Mouse (Mus musculus): ENCODE measurements around the gene Kcnj4. TPM values are rescaled to one million over a fixed set of nuclear protein-coding genes. Genes with fewer than 3 reads are reported as not detected.

The Kcnj4 gene
- polyA plus RNA-seq, 1 experiment from 2014 or later, result not detected

DNA sequence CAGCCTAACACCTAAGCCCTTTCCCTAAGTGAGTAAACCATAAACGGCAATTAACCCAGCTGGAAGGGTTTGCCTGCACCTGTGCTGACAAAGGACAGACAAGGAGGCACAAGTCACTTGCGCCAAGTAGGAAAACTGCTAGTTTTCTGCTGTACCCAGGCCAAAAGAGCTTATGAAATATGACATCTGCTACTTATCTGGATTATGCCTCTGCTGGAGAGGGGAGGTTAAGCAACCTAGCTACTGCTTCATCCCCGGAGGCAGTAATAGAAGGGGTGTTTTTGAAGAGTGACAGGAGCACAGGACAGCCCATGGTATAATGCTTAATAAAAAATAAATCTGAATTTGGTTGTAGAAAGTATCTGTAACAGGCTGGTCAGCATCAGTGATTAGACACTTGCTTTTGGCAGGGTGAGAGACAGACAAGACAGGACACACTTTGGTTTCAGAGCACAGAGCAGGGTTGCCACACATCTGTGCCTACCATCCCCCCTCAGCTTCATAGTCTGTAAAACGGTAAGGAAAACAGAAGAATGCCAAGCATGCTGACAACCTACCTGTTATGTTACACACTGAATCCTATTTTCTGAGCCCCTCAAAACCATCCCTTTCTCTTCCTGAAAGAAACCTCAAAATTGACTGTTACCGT, 23.1 kb upstream of the Kcnj4 start:
- H3K27ac ChIP-seq, result no peak overlapping the region
- peaks cover 4% of the 10 kb centered on the region; the same call in 1 of the 2 replicates for H3K4me1 ChIP-seq (replicated peaks)
- H3K9me3 ChIP-seq (replicated peaks), result no peaks in the 10 kb centered on the region
- H3K27me3 ChIP-seq, result no peaks in the 10 kb centered on the region
- H3K4me3 ChIP-seq (replicated peaks), result no peak overlapping the region
- no peak for DNase-seq
- H3K9ac ChIP-seq, result no peak overlapping the region
- no peak overlapping the region for H3K4me2 ChIP-seq
- WGBS (ENCODE audit: insufficient replicate concordance), result 75% methylated on average over 5 of the region's 5 CpGs
- ATAC-seq (ENCODE audit: low read depth), result no peak
- peaks cover 71% of the 10 kb centered on the region for H3K36me3 ChIP-seq

DNA sequence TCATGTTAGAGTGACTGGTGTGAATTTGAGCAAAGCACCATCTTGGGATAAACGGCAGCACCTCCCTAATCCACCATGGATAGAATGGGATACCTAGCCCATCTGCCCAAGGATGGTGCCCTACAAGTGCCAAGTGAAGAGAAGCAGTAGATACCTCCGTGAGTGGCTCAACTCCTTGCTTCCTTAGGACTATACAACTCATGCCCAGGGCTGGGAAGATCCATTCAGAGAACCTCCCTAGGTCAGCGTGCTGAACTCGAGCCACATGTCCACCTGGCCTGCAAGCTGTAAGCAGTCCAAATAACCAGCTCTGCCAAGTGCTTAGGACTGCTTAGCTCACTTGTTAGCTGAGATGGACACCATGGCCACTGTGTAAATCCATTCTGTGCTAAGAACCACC, 22.2 kb upstream of the Kcnj4 start:
- H3K36me3 ChIP-seq, result peaks cover 62% of the 10 kb centered on the region
- ATAC-seq (ENCODE audit: low read depth), result no peak
- DNase-seq, result no peak
- H3K9me3 ChIP-seq (replicated peaks), result no peaks in the 10 kb centered on the region
- H3K4me1 ChIP-seq (replicated peaks), result peaks cover 4% of the 10 kb centered on the region; the same call in 1 of the 2 replicates
- H3K9ac ChIP-seq, result no peak overlapping the region
- 72% methylated on average over 4 of the region's 4 CpGs for WGBS (ENCODE audit: insufficient replicate concordance)
- no peaks in the 10 kb centered on the region for H3K27me3 ChIP-seq
- no peak overlapping the region for H3K4me3 ChIP-seq (replicated peaks)
- H3K4me2 ChIP-seq, result no peak overlapping the region
- no peak overlapping the region for H3K27ac ChIP-seq

DNA sequence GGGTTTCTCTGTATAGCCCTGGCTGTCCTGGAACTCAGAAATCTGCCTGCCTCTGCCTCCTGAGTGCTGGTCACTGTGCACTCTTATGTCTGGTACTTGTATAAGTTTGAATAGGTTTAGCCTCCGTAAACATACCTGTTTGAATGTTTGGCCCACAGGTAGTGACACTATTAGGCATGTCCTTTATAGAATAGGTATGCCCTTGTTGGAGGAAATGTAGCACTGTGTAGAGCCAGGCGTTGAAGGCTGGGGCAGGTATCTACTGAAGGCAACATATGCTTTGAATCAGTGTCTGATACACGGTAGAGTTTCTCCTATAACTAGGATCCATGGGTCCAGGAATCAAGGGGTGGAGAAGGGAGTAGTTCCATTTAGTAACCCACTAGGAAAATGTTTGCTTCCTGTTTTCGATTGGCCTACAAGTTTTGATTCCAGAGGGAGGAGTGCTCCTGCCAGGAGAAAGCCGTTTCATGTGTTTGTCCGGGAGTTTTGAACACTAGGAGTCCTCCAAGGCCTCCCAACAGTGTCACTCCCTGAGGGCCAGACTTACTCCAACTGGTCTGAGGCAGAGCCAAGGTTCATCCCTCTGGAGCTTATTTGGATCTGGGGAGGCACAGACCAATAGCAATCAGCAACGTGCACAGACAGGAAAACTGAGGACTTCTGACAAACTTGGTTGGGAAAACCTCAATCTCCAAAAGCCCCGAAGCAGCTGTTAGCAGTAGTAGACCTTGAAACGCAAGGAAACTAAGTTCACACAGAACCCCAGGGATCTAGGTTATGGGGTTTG, 21.1 kb upstream of the Kcnj4 start:
- Histone ChIP-seq H3K27ac (no peak overlapping the region), H3K9ac (no peak overlapping the region), H3K36me3 (peaks cover 52% of the 10 kb centered on the region), H3K4me3 (replicated peaks) (no peak overlapping the region), H3K4me2 (no peak overlapping the region), H3K27me3 (no peaks in the 10 kb centered on the region), H3K9me3 (replicated peaks) (no peaks in the 10 kb centered on the region), H3K4me1 (replicated peaks) (peaks cover 4% of the 10 kb centered on the region; the same call in 1 of the 2 replicates)
- DNase-seq, result no peak
- whole genome bisulfite sequencing (ENCODE audit: insufficient replicate concordance), result 66% methylated on average over 9 of the region's 9 CpGs
- ATAC-seq (ENCODE audit: low read depth), result no peak

DNA sequence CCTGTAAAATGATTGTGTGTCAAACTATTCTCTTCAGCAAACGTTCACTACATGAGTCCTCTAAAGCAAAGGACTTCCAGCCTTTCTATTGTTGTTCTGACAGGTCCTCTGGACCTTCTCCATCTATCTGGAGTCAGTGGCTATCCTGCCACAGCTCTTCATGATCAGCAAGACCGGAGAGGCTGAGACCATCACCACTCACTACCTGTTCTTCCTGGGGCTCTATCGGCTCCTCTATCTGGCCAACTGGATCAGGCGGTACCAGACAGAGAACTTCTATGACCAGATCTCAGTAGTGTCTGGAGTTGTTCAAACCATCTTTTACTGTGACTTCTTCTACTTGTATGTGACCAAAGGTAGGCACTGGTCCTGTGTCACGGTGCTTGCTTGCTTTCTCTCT, 20.5 kb upstream of the Kcnj4 start:
- peaks cover 4% of the 10 kb centered on the region; the same call in 1 of the 2 replicates for H3K4me1 ChIP-seq (replicated peaks)
- no peak overlapping the region for H3K27ac ChIP-seq
- ATAC-seq (ENCODE audit: low read depth) (no peak), DNase-seq (no peak)
- H3K9me3 ChIP-seq (replicated peaks), result no peaks in the 10 kb centered on the region
- H3K9ac ChIP-seq, result no peak overlapping the region
- H3K4me2 ChIP-seq, result no peak overlapping the region
- H3K36me3 ChIP-seq, result peaks cover 46% of the 10 kb centered on the region
- WGBS (ENCODE audit: insufficient replicate concordance), result 70% methylated on average over 5 of the region's 5 CpGs
- no peak overlapping the region for H3K4me3 ChIP-seq (replicated peaks)
- no peaks in the 10 kb centered on the region for H3K27me3 ChIP-seq

DNA sequence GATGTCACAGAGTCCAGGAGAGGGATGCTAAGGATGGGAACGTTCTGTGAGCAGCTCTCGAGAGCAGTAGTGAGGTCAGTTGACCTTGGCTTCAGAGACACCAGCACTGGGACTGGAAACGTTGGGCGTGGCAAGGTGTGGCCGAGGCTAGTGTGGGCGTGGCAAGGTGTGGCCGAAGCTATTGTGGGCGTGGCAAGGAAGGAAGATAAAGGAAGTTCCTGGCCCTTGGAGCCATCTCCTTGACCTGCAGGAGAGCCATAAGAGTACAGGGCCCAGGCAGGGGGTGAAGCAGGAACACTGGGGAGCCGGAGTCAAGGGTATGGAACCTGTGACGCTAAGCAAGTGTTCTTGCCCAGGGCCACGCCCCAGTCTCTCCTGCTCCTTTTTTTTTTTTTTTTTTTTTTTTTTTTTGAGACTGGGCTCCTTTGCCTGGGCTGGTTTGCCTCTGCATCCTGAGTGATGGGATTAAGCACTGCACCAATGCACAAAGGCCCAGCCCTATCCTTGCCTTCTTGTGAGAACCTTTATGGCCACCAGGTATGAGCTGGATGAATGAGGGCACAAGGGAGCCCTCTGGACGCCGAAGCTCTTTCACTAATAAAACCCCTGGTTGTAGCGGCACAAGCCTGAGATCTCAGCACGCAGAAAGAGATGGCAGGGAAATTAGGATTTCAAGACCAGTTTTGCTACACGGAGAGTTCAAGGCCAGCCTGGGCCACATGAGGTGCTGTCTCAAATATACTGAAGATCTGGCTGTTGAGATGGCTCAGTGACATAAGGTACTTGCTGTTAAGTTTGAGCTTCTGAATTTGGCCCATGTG, 14.6 kb upstream of the Kcnj4 start:
- WGBS (ENCODE audit: insufficient replicate concordance), result 33% methylated on average over 16 of the region's 16 CpGs
- ATAC-seq (ENCODE audit: low read depth), result no peak
- H3K9me3 ChIP-seq (replicated peaks), result no peaks in the 10 kb centered on the region
- DNase-seq, result peak; percentile 38
- H3K36me3 ChIP-seq, result no peaks in the 10 kb centered on the region
- peaks cover 46% of the 10 kb centered on the region for H3K27me3 ChIP-seq
- peak overlapping the region; percentile 8; the same call in 1 of the 2 replicates for H3K4me3 ChIP-seq (replicated peaks)
- peak overlapping the region; percentile 41 for H3K4me2 ChIP-seq
- H3K4me1 ChIP-seq (replicated peaks), result peaks cover 32% of the 10 kb centered on the region
- H3K9ac ChIP-seq, result no peak overlapping the region
- H3K27ac ChIP-seq, result no peak overlapping the region

DNA sequence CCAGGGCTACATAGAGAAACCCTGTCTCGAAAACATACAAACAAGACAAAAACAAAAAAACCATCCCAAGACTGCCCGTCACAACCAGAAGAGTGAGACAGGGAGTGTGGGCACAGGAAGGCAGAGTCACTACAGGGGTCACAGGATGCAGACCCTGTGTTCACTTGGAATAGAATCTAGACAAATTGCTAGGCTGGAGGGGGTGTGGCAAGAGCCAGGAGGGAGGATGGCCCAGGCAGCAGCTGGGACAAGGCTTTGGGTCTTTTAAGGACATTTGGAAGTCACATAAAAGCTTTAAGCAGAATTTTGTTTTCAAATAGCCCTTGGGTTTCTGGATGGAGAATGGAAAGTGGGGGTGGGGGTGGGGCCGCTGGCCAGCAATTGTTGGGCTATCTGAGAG, 13.5 kb upstream of the Kcnj4 start:
- Histone ChIP-seq H3K27me3 (peaks cover 56% of the 10 kb centered on the region), H3K9ac (no peak overlapping the region), H3K27ac (no peak overlapping the region), H3K4me1 (replicated peaks) (peaks cover 32% of the 10 kb centered on the region), H3K4me3 (replicated peaks) (no peak overlapping the region), H3K36me3 (no peaks in the 10 kb centered on the region), H3K4me2 (no peak overlapping the region), H3K9me3 (replicated peaks) (no peaks in the 10 kb centered on the region)
- no peak for ATAC-seq (ENCODE audit: low read depth)
- DNase-seq, result no peak
- 59% methylated on average over 3 of the region's 3 CpGs for WGBS (ENCODE audit: insufficient replicate concordance)

DNA sequence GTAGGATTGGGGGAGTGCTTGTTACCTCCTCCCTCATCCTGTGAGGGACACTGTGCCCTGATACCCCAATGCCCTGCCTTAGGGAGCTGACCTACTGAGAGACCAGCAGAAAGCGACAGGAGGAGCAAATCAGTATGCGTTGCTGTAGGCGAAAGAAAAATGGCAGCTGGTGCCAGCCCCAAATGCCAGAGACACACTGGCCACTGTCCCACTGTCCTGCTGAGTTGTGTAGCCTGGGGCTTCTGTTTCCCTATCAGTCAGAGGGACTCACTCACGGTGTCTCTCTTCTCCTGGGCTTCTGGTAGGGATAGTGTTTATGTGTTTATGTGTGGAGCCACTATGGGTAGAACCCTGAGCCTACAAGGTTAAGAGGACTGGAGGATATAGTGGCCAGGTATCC, 12.7 kb upstream of the Kcnj4 start:
- H3K9ac ChIP-seq, result no peak overlapping the region

DNA sequence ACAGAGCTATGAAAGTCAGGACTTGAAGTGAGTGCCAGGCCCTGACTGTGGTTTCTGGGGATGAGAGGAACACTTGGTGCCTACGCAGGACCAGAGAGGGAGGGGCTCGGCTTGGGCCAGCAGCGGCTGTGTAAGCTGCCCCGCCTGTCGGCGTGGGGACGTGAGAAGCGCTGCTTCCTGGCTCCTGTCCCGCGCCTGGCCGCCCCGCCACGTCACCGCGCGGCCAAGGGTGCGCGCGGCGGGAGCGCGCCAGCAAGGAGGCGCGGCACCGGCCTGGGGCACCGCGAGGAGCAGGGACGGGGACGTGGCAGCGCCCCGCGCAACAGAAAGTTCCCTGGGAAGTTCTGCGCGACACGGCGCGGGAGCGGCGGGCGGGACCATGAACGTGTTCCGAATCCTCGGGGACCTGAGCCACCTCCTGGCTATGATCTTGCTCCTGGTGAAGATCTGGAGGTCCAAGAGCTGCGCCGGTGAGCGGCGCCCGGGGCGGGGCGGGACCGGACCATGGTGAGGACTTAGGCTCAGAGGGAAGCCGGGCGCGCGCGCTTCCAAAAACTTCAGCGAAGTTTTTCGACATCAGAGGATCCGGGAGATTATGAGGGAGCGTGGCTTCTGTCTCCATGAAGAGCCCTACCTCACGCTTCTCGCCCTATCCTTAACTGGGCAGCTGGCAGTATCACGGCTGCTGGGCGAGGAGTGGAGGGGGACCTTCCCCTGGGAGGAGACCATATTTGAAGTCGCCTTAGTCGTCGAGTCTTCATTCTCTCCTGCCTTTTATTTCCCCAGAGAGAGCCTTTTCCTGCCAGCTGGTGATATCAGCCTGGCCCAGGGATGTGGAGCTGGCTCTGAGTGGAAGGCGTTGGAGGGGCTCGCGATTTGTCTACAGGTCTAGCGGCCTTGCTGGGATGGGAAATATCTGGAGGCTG, 11.4 kb upstream of the Kcnj4 start, which contains the start of gene Kdelr3:
Gene Kdelr3, plus strand, starts transcription at position 241 of the 926 bp plus-strand sequence.
- WGBS (ENCODE audit: insufficient replicate concordance), result 2% methylated on average over 71 of the region's 71 CpGs
- H3K27me3 ChIP-seq, result peaks cover 78% of the 10 kb centered on the region
- ATAC-seq (ENCODE audit: low read depth), result no peak; the same call in 1 of the 2 replicates

More for the DNA sequence above, 12.7 kb upstream of the Kcnj4 start:
- WGBS (ENCODE audit: insufficient replicate concordance), result 76% methylated on average over 4 of the region's 4 CpGs
- ATAC-seq (ENCODE audit: low read depth) (no peak), DNase-seq (no peak)
- Histone ChIP-seq H3K4me2 (no peak overlapping the region), H3K36me3 (no peaks in the 10 kb centered on the region), H3K9me3 (replicated peaks) (no peaks in the 10 kb centered on the region), H3K4me1 (replicated peaks) (peaks cover 32% of the 10 kb centered on the region), H3K27me3 (peaks cover 65% of the 10 kb centered on the region), H3K27ac (no peak overlapping the region), H3K4me3 (replicated peaks) (no peak overlapping the region)

DNA sequence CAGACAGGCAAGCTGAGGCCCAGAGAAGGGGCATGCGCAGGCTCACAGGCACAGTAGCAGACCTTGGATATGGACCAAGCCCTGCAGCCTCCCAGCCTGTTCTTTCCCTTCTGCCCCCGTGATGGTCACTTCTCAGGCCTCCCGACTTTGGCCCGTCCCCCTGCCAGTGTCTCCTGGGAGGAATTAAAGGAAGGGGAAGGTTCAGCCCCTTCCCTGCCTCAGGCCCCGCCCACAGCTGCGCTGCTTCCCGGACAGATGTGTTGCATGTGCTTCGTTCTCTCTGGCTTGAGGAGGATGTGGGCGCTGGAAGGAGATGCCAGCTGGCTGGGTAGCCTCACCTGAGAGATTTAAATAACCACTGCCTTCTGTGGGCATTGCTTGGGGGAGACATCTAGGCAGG, 8.9 kb upstream of the Kcnj4 start:
- Histone ChIP-seq H3K4me1 (replicated peaks) (peaks cover 24% of the 10 kb centered on the region), H3K9me3 (replicated peaks) (no peaks in the 10 kb centered on the region), H3K27ac (no peak overlapping the region), H3K36me3 (no peaks in the 10 kb centered on the region), H3K4me3 (replicated peaks) (no peak overlapping the region), H3K9ac (no peak overlapping the region), H3K4me2 (no peak overlapping the region), H3K27me3 (peaks cover 100% of the 10 kb centered on the region)
- 12% methylated on average over 9 of the region's 9 CpGs for WGBS (ENCODE audit: insufficient replicate concordance)
- DNase-seq (no peak), ATAC-seq (ENCODE audit: low read depth) (no peak)

More for the DNA sequence above, 11.4 kb upstream of the Kcnj4 start, which contains the start of gene Kdelr3:
- H3K9ac ChIP-seq, result peak within 1 kb of the TSS; percentile 45; the same call in 1 of the 2 replicates
- no peak for DNase-seq
- peak within 1 kb of the TSS; percentile 56 for H3K4me3 ChIP-seq (replicated peaks)
- no peak within 1 kb of the TSS for H3K27ac ChIP-seq
- peak within 1 kb of the TSS; percentile 73 for H3K4me2 ChIP-seq
- H3K4me1 ChIP-seq (replicated peaks), result peaks cover 33% of the 10 kb centered on the region
- no peaks in the 10 kb centered on the region for H3K9me3 ChIP-seq (replicated peaks)
- no peaks in the 10 kb centered on the region for H3K36me3 ChIP-seq

DNA sequence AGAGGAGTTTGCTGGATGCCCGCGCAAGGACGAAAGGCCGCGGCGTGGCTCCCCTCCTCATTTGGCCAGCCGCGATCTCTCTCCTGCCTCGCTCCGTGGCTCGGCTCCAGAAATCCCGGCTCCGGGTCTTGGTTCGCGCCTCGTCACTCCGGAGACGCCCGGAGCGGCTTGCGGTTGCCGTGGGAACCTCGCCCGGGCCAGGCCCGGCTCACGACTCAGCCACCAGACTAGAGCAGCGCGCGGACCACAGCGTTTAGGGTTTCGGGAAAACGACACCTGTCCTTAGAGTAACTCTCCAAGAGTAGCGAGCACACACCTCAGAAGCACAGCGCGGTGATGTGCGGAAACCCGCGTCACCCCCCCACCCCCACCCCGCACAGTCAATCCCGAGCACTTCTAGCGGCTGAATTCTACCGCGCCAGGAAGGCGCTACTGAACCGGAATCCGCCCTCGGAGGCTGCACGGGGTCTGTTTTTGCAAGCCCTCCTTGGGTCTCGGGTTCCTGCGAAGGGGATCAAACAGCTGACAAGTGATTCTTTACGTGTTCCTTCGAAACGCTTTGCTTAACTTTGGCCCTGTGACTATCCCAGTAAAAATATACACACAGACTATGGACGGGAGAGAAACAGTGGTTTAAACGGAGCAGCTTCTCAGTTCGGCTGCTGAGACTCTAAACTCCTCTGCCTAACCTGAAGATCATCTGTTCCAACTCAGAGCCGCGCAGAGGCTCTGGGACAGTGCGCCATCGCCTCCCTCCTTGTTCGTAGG, 6.7 kb upstream of the Kcnj4 start:
- 3% methylated on average over 61 of the region's 61 CpGs for WGBS (ENCODE audit: insufficient replicate concordance)
- DNase-seq, result no peak
- H3K4me3 ChIP-seq (replicated peaks), result peak overlapping the region; percentile 33
- peak overlapping the region; percentile 49 for H3K4me2 ChIP-seq
- no peaks in the 10 kb centered on the region for H3K9me3 ChIP-seq (replicated peaks)
- peaks cover 100% of the 10 kb centered on the region for H3K27me3 ChIP-seq
- no peaks in the 10 kb centered on the region for H3K36me3 ChIP-seq
- 0 out of 2 replicates have a peak, but pooled peaks have one; percentile 42 for ATAC-seq (ENCODE audit: low read depth)
- no peak overlapping the region for H3K9ac ChIP-seq
- no peak overlapping the region for H3K27ac ChIP-seq
- peaks cover 12% of the 10 kb centered on the region for H3K4me1 ChIP-seq (replicated peaks)

Data from liver, embryonic 13.5 days (tissue).